Mouse (Mus musculus) kidney, embryonic 16.5 days (tissue): Measurements from ENCODE around the gene Cfap73. TPM values are rescaled to one million over a fixed set of nuclear protein-coding genes. Genes with fewer than 3 reads are reported as not detected.

Source experiments
- ATAC-seq: fragments of 200-750 bp; cut with Nextera tagmentation; 2 replicates; pipeline ENCODE4 v1.8.0; 2017; ENCODE audit warnings: moderate TSS enrichment; ENCODE audit not compliant: low FRiP score, low TSS enrichment
- H3K27ac ChIP-seq: fragments of 300-500 bp; sonication (generic); 2 replicates; pipeline ENCODE4 v1.5.1; 2014; ENCODE audit warnings: low read length
- H3K27me3 ChIP-seq: fragments of 300-500 bp; sonication (generic); 2 replicates; pipeline ENCODE4 v1.6.1; 2014; ENCODE audit warnings: low read length, control low read depth, mixed read lengths; ENCODE audit not compliant: insufficient read depth
- H3K36me3 ChIP-seq: fragments of 300-500 bp; sonication (generic); 2 replicates; pipeline ENCODE4 v1.6.1; 2014; ENCODE audit warnings: low read length, control low read depth, mixed read lengths; ENCODE audit not compliant: insufficient read depth
- H3K4me1 ChIP-seq: fragments of 300-500 bp; sonication (generic); 2 replicates; pipeline ENCODE4 v1.6.1; 2014; ENCODE audit warnings: low read length, control low read depth, mixed read lengths; ENCODE audit not compliant: insufficient read depth
- H3K4me2 ChIP-seq: fragments of 300-500 bp; sonication (generic); replicated peaks from 2 replicates; pipeline ENCODE4 v1.6.1; 2014; ENCODE audit warnings: low read depth, low read length
- H3K4me3 ChIP-seq: fragments of 300-500 bp; sonication (generic); 2 replicates; pipeline ENCODE4 v1.5.1; 2014; ENCODE audit warnings: mild to moderate bottlenecking, low read length
- H3K9ac ChIP-seq: fragments of 300-500 bp; sonication (generic); replicated peaks from 2 replicates; pipeline ENCODE4 v1.6.1; 2014; ENCODE audit warnings: low read length
- H3K9me3 ChIP-seq: fragments of 300-500 bp; sonication (generic); 2 replicates; pipeline ENCODE4 v1.6.1; 2016; ENCODE audit warnings: low read length, control low read depth
- WGBS: fragments of 180-500 bp; shearing (Covaris S2); extraction: QIAGEN DNeasy Blood & Tissue Kit; methylation state at CpG from one replicate; pipeline ENCODE4 v1.1.7; 2014; 5-methylcytosine and 5-hydroxymethylcytosine counted together
- polyA plus RNA-seq: library from polyadenylated mRNA; unstranded; fragments of >200 nt; fragmentation: Nextera tagmentation; extraction: Ambion mirVana; gene quantifications from 2 replicates; pipeline ENCODE4 v1.2.1, GENCODE M21; 2015

The Cfap73 gene
- polyA plus RNA-seq, 1 experiment from 2014 or later: not detected

DNA sequence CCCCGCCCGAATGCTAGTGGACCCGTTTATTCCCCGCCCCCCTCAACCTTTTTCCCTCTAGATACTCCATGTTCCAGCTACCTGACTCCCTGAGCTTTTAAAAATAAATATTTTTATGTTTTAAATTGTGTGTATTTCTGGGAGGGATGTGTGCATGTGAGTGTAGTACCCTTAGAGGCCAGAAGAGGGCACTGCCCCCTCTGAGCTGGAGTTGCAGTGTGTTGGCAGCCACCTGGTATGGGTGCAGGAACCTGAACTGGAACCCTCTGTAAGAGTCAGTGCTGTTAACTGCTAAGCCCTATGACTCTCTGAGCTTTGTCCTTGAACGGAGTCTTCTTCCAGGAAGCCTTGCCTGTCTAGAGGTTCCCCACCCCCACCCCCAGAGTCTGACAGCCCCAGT is 2.1 kb downstream of the Cfap73 start:
- no peak for ATAC-seq
- peaks cover 16% of the 10 kb centered on the region for H3K36me3 ChIP-seq
- WGBS: 88% methylated on average over 5 of the region's 5 CpGs
- H3K4me2 ChIP-seq: no peak overlapping the region
- no peak overlapping the region for H3K9ac ChIP-seq
- H3K4me3 ChIP-seq: no peak overlapping the region
- H3K4me1 ChIP-seq: no peaks in the 10 kb centered on the region
- no peak overlapping the region for H3K27ac ChIP-seq
- H3K27me3 ChIP-seq: peaks cover 15% of the 10 kb centered on the region; the same call in 1 of the 2 replicates
- H3K9me3 ChIP-seq: peaks cover 8% of the 10 kb centered on the region

GRCm38 (mm10) chr5:120631128-120631527 is 2.9 kb downstream of the Cfap73 start:
- WGBS: 6% methylated on average over 29 of the region's 29 CpGs
- peak overlapping the region; percentile 51 for H3K4me2 ChIP-seq
- H3K9me3 ChIP-seq: peaks cover 8% of the 10 kb centered on the region
- peaks cover 19% of the 10 kb centered on the region for H3K36me3 ChIP-seq
- H3K27me3 ChIP-seq: peaks cover 15% of the 10 kb centered on the region; the same call in 1 of the 2 replicates
- no peak overlapping the region for H3K27ac ChIP-seq
- no peak for ATAC-seq
- peak overlapping the region; percentile 21; the same call in 1 of the 2 replicates for H3K4me3 ChIP-seq
- H3K4me1 ChIP-seq: no peaks in the 10 kb centered on the region
- H3K9ac ChIP-seq: 0 out of 2 replicates have a peak overlapping the region, but pooled peaks have one; percentile 24

- Histone ChIP-seq H3K27me3 (peaks cover 15% of the 10 kb centered on the region; the same call in 1 of the 2 replicates), H3K4me3 (no peak overlapping the region), H3K9me3 (peaks cover 8% of the 10 kb centered on the region), H3K36me3 (peaks cover 44% of the 10 kb centered on the region), H3K4me1 (no peaks in the 10 kb centered on the region), H3K9ac (no peak overlapping the region), H3K27ac (no peak overlapping the region), H3K4me2 (no peak overlapping the region)
- ATAC-seq: no peak
- WGBS: 61% methylated on average over 7 of the region's 7 CpGs
Measured at GRCm38 (mm10) chr5:120628624-120629023, 5.4 kb downstream of the Cfap73 start.

DNA sequence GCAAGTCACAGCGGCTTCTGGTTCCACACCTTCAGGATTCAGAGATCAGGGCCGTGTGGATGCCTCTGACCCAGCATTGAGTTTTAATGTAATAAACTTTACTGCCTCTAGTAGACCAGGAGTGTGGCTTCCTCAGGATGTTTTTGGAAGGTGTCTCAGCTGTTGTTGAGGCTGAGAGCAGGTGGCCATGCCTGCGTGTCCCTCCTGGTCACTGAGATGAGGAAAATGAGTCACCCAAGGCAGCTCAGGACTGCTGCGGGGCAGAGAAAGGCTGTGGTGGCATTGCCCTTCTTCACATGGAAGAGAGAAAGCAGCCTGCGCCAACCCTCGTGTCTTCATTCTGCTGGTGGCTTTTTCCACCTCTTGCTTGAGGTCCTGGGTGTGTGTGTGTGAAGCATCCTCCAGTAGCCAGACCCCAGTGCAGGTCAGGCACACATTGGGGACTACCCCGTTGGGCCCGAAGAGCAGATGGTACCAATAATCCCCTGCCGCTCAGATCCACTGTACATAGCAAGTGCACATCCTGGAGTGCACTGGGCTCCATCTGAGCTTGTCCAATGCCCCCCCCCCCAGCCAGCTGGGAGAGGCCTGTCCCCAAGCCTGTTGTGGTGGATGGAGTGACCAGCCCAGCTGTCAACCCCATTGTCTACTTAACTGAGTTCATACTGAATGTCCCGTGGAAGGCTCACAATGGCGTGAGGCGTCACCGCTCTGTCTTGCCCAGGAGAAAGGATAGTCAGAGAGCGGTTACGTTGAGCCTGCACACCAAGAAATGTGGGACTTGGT is 6.3 kb downstream of the Cfap73 start:
- H3K4me2 ChIP-seq: no peak overlapping the region
- no peaks in the 10 kb centered on the region for H3K4me1 ChIP-seq
- H3K27me3 ChIP-seq: peaks cover 15% of the 10 kb centered on the region; the same call in 1 of the 2 replicates
- H3K9ac ChIP-seq: no peak overlapping the region
- WGBS: 90% methylated on average over 15 of the region's 15 CpGs
- no peak for ATAC-seq
- no peak overlapping the region for H3K4me3 ChIP-seq
- H3K27ac ChIP-seq: no peak overlapping the region
- H3K9me3 ChIP-seq: peaks cover 8% of the 10 kb centered on the region
- peaks cover 51% of the 10 kb centered on the region for H3K36me3 ChIP-seq

DNA sequence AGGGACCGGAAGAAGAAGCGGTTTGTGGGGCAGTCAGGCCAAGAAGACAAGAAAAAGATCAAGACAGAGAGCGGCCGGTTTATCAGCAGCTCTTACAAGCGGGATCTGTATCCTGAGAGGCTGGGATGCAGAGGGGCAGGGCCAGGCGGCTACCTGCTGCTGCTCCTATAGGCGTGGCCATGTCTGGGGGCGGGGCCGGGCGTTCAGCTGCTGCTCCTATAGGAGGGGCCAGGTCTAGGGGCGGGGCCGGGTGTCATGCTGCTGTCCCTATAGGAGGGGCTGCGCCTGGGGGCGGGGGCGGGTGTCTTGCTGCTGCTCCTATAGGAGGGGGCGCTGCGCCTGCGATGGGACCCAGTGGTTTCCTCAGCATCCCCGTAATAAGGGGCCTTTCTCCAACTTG is 7.6 kb downstream of the Cfap73 start:
- no peaks in the 10 kb centered on the region for H3K4me1 ChIP-seq
- H3K36me3 ChIP-seq: peaks cover 64% of the 10 kb centered on the region
- H3K4me3 ChIP-seq: no peak overlapping the region
- H3K27me3 ChIP-seq: peaks cover 13% of the 10 kb centered on the region; the same call in 1 of the 2 replicates
- peak; percentile 55; the same call in 1 of the 2 replicates for ATAC-seq
- WGBS: 38% methylated on average over 19 of the region's 19 CpGs
- no peak overlapping the region for H3K4me2 ChIP-seq
- no peak overlapping the region for H3K27ac ChIP-seq
- no peaks in the 10 kb centered on the region for H3K9me3 ChIP-seq
- H3K9ac ChIP-seq: no peak overlapping the region

- WGBS: 89% methylated on average over 10 of the region's 10 CpGs
- Histone ChIP-seq H3K27ac (no peak overlapping the region), H3K9me3 (no peaks in the 10 kb centered on the region), H3K4me1 (no peaks in the 10 kb centered on the region), H3K9ac (no peak overlapping the region; the same call in 1 of the 2 replicates), H3K4me2 (no peak overlapping the region), H3K4me3 (no peak overlapping the region), H3K36me3 (peaks cover 80% of the 10 kb centered on the region), H3K27me3 (no peaks in the 10 kb centered on the region)
- ATAC-seq: no peak
Measured at GRCm38 (mm10) chr5:120624427-120624826, 9.6 kb downstream of the Cfap73 start.

GRCm38 (mm10) chr5:120622198-120622851 is 11.7 kb downstream of the Cfap73 start:
- ATAC-seq: no peak
- H3K9ac ChIP-seq: no peak overlapping the region
- no peaks in the 10 kb centered on the region for H3K27me3 ChIP-seq
- no peak overlapping the region for H3K27ac ChIP-seq
- H3K4me3 ChIP-seq: no peak overlapping the region
- WGBS: 75% methylated on average over 5 of the region's 5 CpGs
- H3K4me2 ChIP-seq: no peak overlapping the region
- no peaks in the 10 kb centered on the region for H3K4me1 ChIP-seq
- H3K9me3 ChIP-seq: no peaks in the 10 kb centered on the region
- peaks cover 90% of the 10 kb centered on the region for H3K36me3 ChIP-seq

DNA sequence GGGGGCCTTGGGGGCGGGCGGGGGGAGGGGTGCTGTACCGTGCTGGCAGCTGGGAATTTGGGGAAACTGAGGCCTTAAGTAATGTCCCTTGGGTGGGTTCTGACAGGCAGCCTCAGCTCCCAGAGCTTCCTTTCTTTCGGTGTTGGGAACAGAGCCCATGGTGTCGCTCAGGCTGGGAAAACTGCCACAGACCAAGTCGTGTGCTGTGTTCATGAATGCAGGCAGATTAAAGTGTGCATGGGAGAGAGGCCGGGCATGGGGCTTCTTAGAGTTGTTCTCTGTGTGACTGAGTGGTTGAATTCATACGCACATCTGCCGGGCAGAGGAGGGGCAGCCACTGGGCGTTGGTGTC is 12.2 kb downstream of the Cfap73 start:
- no peak overlapping the region for H3K27ac ChIP-seq
- no peaks in the 10 kb centered on the region for H3K9me3 ChIP-seq
- H3K4me3 ChIP-seq: no peak overlapping the region
- no peaks in the 10 kb centered on the region for H3K27me3 ChIP-seq
- H3K4me1 ChIP-seq: no peaks in the 10 kb centered on the region
- 85% methylated on average over 10 of the region's 10 CpGs for WGBS
- H3K4me2 ChIP-seq: no peak overlapping the region
- no peak for ATAC-seq
- H3K9ac ChIP-seq: no peak overlapping the region
- H3K36me3 ChIP-seq: peaks cover 89% of the 10 kb centered on the region

GRCm38 (mm10) chr5:120621078-120621765 is 12.8 kb downstream of the Cfap73 start:
- Histone ChIP-seq H3K27ac (no peak overlapping the region), H3K9me3 (no peaks in the 10 kb centered on the region), H3K4me3 (no peak overlapping the region), H3K4me2 (no peak overlapping the region), H3K9ac (no peak overlapping the region), H3K4me1 (no peaks in the 10 kb centered on the region), H3K36me3 (peaks cover 91% of the 10 kb centered on the region), H3K27me3 (no peaks in the 10 kb centered on the region)
- WGBS: 78% methylated on average over 23 of the region's 23 CpGs
- ATAC-seq: peak; percentile 40; the same call in 1 of the 2 replicates
